Mouse (Mus musculus): ENCODE results near the gene Glt6d1. TPM values are rescaled to one million over a fixed set of nuclear protein-coding genes. Genes with fewer than 3 reads are reported as not detected.

The Glt6d1 gene
- not detected in 2 replicates for polyA plus RNA-seq (2012; rRNA removed)

GRCm38 (mm10) chr2:25815748-25816147 lies at the start of gene Glt6d1:
Gene Glt6d1, minus strand, starts transcription at chr2:25815848.

DNA sequence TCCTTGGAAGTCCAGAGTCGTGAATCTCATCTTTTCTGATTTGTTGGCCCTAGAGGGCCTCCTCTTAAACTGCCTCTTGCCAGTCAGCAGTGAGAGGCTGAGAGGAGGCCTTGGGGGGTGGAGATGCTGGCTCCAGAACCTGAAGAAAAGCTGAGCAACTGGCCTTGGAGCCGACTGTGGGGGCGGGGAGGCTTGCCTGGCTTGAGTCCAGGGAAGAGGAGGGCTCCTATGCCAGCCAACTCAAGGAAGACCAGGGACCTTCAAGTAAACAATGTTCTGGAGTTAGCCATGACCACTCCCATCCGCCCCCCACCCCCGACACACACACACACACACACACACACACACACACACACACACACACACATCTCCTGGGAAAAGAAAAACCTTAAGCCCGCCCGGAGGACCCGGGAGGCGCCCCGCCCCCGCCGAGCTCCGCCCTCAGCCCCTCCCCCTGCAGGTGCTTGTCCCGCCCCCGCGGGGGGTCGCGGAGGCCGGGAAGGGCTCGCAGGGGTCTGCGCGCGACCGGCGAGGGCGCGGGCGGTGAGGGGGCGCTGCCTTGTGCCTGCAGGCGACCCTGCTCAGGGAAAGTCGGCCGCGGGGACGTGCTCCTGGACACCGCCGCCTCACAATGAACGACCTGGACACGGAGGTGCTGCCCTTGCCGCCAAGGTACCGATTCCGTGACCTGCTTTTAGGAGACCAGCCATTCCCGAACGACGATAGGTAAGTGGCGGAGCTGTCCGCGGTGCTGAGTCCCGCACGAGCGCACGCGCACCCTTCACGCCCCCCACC lies 47.9 kb upstream of the Glt6d1 start, which contains the start of gene Kcnt1:
TSS of gene Kcnt1 (plus strand) at position 398 of the 795 bp plus-strand sequence.

GRCm38 (mm10) chr2:25847226-25847625 lies 31.6 kb upstream of the Glt6d1 start, which contains the start of gene Sohlh1:
Gene Sohlh1, minus strand, starts transcription at chr2:25847248.

DNA sequence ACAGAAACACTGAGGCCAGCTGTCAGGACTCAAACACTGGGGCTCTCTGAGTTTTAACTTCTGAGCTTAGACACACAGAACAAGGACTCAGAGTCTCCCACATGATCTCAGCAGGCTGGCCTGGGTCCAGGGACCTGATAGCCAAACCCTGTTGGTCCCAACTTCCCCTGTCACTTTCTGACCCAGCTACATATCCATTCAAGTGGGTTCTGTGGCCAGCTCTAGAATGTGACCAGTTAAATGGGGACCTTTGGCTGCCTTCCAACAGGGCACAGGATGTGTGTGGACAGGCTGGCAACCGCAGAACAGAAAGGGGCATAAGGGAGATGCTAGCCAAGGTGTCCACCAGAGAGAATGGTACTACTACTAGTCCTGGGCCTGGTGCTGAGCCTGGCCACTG lies 7.2 kb upstream of the Glt6d1 start, which contains the start of gene Lcn9:
TSS of gene Lcn9 (plus strand) at position 348 of the 400 bp plus-strand sequence.

DNA sequence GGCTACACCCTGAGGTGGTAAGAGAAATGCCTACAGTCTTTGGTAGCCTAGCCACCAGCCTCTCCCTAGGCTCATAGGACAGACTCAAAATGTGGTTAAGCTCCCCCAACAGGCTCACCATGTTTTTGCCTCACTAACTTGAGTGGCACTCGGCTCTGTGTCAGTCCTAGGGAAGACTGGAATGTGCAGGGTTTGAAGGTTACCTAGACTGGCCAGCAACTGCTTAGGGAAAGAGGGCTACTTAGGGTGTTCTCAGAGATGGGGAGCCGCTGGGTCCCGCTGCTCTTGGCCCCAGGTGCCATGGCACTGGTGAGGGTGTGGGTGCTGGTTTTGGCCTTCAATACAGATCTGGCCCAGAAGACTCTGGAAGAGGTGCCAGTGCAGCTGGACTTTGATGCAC lies 33.7 kb downstream of the Glt6d1 start, which contains the start of gene Gm13539:
TSS of gene Gm13539 (plus strand) at position 301 of the 400 bp plus-strand sequence.

GRCm38 (mm10) chr2:25776717-25777116 lies 38.9 kb downstream of the Glt6d1 start, which contains the start of gene Lcn11:
Gene Lcn11, plus strand, starts transcription at chr2:25777017.

GRCm38 (mm10) chr2:25765269-25765668 lies 50.4 kb downstream of the Glt6d1 start, which contains the start of gene Lcn3:
Gene Lcn3, plus strand, starts transcription at chr2:25765569.

Other genes with a start within 250 kb of the Glt6d1 start
- 20.7 and 30.4 TPM in 2 replicates for gene Mamdc4, start 241.0 kb downstream of the Glt6d1 start, polyA plus RNA-seq (2012; rRNA removed)
- gene Phpt1, start 240.6 kb downstream of the Glt6d1 start, polyA plus RNA-seq (2012; rRNA removed): 73.9 and 105 TPM in 2 replicates
- gene Ajm1, start 234.1 kb downstream of the Glt6d1 start, polyA plus RNA-seq (2012; rRNA removed): 8.4 and 10.4 TPM in 2 replicates
- 123 and 169 TPM in 2 replicates for gene Rabl6, start 207.3 kb downstream of the Glt6d1 start, polyA plus RNA-seq (2012; rRNA removed)
- not detected in 2 replicates for gene Ccdc183, start 198.2 kb downstream of the Glt6d1 start, polyA plus RNA-seq (2012; rRNA removed)
- gene Tmem141, start 193.8 kb downstream of the Glt6d1 start, polyA plus RNA-seq (2012; rRNA removed): 22.5 and 36.2 TPM in 2 replicates
- gene Fcna, start 187.8 kb downstream of the Glt6d1 start, polyA plus RNA-seq (2012; rRNA removed): 1.2 and 1.8 TPM in 2 replicates
- not detected in 2 replicates for gene Lcn8, start 162.7 kb downstream of the Glt6d1 start, polyA plus RNA-seq (2012; rRNA removed)
- gene Lcn5, start 157.9 kb downstream of the Glt6d1 start, polyA plus RNA-seq (2012; rRNA removed): not detected in 2 replicates
- gene Lcn6, start 139.1 kb downstream of the Glt6d1 start, polyA plus RNA-seq (2012; rRNA removed): not detected in 2 replicates
- not detected in 2 replicates for gene Lcn10, start 133.1 kb downstream of the Glt6d1 start, polyA plus RNA-seq (2012; rRNA removed)
- not detected in 2 replicates for gene Obp2a, start 115.8 kb downstream of the Glt6d1 start, polyA plus RNA-seq (2012; rRNA removed)
- gene Bmyc, start 109.1 kb downstream of the Glt6d1 start, polyA plus RNA-seq (2012; rRNA removed): 98.8 and 103 TPM in 2 replicates
- not detected in 2 replicates for gene Obp2b, start 78.8 kb downstream of the Glt6d1 start, polyA plus RNA-seq (2012; rRNA removed)
- gene Lcn3, start 50.3 kb downstream of the Glt6d1 start, polyA plus RNA-seq (2012; rRNA removed): not detected in 2 replicates
- not detected in 2 replicates for gene Lcn11, start 38.8 kb downstream of the Glt6d1 start, polyA plus RNA-seq (2012; rRNA removed)
- gene Gm13539, start 33.6 kb downstream of the Glt6d1 start, polyA plus RNA-seq (2012; rRNA removed): not detected in 2 replicates
- gene Lcn9, start 7.3 kb upstream of the Glt6d1 start, polyA plus RNA-seq (2012; rRNA removed): not detected in 2 replicates
- 4.8 and 5.7 TPM in 2 replicates for gene Sohlh1, start 31.4 kb upstream of the Glt6d1 start, polyA plus RNA-seq (2012; rRNA removed)
- 57.9 and 61.4 TPM in 2 replicates for gene Kcnt1, start 47.9 kb upstream of the Glt6d1 start, polyA plus RNA-seq (2012; rRNA removed)
- gene Camsap1, start 167.4 kb upstream of the Glt6d1 start, polyA plus RNA-seq (2012; rRNA removed): 12.8 and 18.2 TPM in 2 replicates
- gene Ubac1, start 205.9 kb upstream of the Glt6d1 start, polyA plus RNA-seq (2012; rRNA removed): 51.4 and 59.8 TPM in 2 replicates